Mouse (Mus musculus): ENCODE data around the gene Aldh2.

- TF ChIP-seq USF1 (IDR thresholded peaks at IDR 0.05; ENCODE audit: low read depth) (no peak), CTCF (IDR thresholded peaks at IDR 0.05; ENCODE audit: control insufficient read depth, insufficient read depth, insufficient read length) (no peak), CEBPB (IDR thresholded peaks at IDR 0.05; ENCODE audit: low read depth) (no peak)
Measured at GRCm38 (mm10) chr5:121545793-121546529, 47.7 kb downstream of the Aldh2 start, which contains the start of gene Mapkapk5.

Data from C2C12 (cell line).